Mouse (Mus musculus) liver, embryonic 11.5 days (tissue): Measurements from ENCODE around the gene Tcam1. TPM values are rescaled to one million over a fixed set of nuclear protein-coding genes. Genes with fewer than 3 reads are reported as not detected.
A peak's percentile ranks its signal among the peaks of the same experiment; 100 is the strongest.

ENCODE experiments used
- ATAC-seq: fragments of 200-750 bp; cut with Nextera tagmentation; replicated peaks from 2 replicates; pipeline ENCODE4 v1.8.0; 2017; ENCODE audit warnings: moderate number of reproducible peaks, mild to moderate bottlenecking, moderate TSS enrichment, moderate library complexity; ENCODE audit not compliant: low FRiP score
- DNase-seq: peaks from one replicate; pipeline ENCODE4 v3.0.0-alpha.2; 2017; ENCODE audit warnings: low spot score
- H3K27ac ChIP-seq: fragments of 300-500 bp; sonication (generic); 2 replicates; pipeline ENCODE4 v1.5.1; 2014; ENCODE audit warnings: mild to moderate bottlenecking, low read depth, low read length, control low read depth
- H3K27me3 ChIP-seq: fragments of 300-500 bp; sonication (generic); replicated peaks from 2 replicates; pipeline ENCODE4 v1.6.1; 2014; ENCODE audit warnings: low read length, mixed read lengths; ENCODE audit not compliant: control insufficient read depth, insufficient read depth
- H3K36me3 ChIP-seq: fragments of 300-500 bp; sonication (generic); 2 replicates; pipeline ENCODE4 v1.6.1; 2014; ENCODE audit warnings: mild to moderate bottlenecking, low read length, moderate library complexity, mixed read lengths; ENCODE audit not compliant: control insufficient read depth, insufficient read depth
- H3K4me1 ChIP-seq: fragments of 300-500 bp; sonication (generic); replicated peaks from 2 replicates; pipeline ENCODE4 v1.6.1; 2014; ENCODE audit warnings: low read length, mixed read lengths; ENCODE audit not compliant: control insufficient read depth, insufficient read depth
- H3K4me2 ChIP-seq: fragments of 300-500 bp; sonication (generic); 2 replicates; pipeline ENCODE4 v1.6.1; 2014; ENCODE audit warnings: mild to moderate bottlenecking, control low read depth, moderate library complexity
- H3K4me3 ChIP-seq: fragments of 300-500 bp; sonication (generic); 2 replicates; pipeline ENCODE4 v1.5.1; 2014; ENCODE audit warnings: low read depth, low read length, control low read depth
- H3K9ac ChIP-seq: fragments of 300-500 bp; sonication (generic); 2 replicates; pipeline ENCODE4 v1.6.1; 2014; ENCODE audit warnings: low read depth, low read length, control low read depth
- H3K9me3 ChIP-seq: fragments of 300-500 bp; sonication (generic); 2 replicates; pipeline ENCODE4 v1.6.1; 2016; ENCODE audit warnings: low read length, inconsistent platforms, mixed read lengths; ENCODE audit not compliant: control insufficient read depth
- WGBS: fragments of 180-500 bp; shearing (Covaris S2); extraction: QIAGEN DNeasy Blood & Tissue Kit; methylation state at CpG from one replicate; pipeline ENCODE4 v1.1.7; 2014; 5-methylcytosine and 5-hydroxymethylcytosine counted together
- polyA plus RNA-seq: library from polyadenylated mRNA; unstranded; fragments of >200 nt; fragmentation: Nextera tagmentation; extraction: Ambion mirVana; gene quantifications from 2 replicates; pipeline ENCODE4 v1.2.1, GENCODE M21; 2014

Gene Tcam1
- polyA plus RNA-seq, 1 experiment from 2014 or later, result 1.2 TPM

- no peak overlapping the region for H3K9ac ChIP-seq
- peak overlapping the region; percentile 62; the same call in 1 of the 2 replicates for H3K27ac ChIP-seq
- ATAC-seq (no peak), DNase-seq (no peak)
- peaks cover 35% of the 10 kb centered on the region for H3K4me1 ChIP-seq
- H3K4me3 ChIP-seq, result no peak overlapping the region; the same call in 1 of the 2 replicates
- H3K36me3 ChIP-seq, result peaks cover 36% of the 10 kb centered on the region
- 47% methylated on average over 3 of the region's 3 CpGs for WGBS
- no peaks in the 10 kb centered on the region for H3K9me3 ChIP-seq
- H3K27me3 ChIP-seq, result no peaks in the 10 kb centered on the region
- H3K4me2 ChIP-seq, result peak overlapping the region; percentile 46
Measured at GRCm38 (mm10) chr11:106269060-106269431, 7.4 kb upstream of the Tcam1 start.

GRCm38 (mm10) chr11:106271131-106271793 is 5.2 kb upstream of the Tcam1 start:
- peaks cover 47% of the 10 kb centered on the region for H3K4me1 ChIP-seq
- WGBS, result 40% methylated on average over 5 of the region's 5 CpGs
- peak overlapping the region; percentile 99 for H3K4me3 ChIP-seq
- DNase-seq, result no peak
- no peaks in the 10 kb centered on the region for H3K27me3 ChIP-seq
- H3K27ac ChIP-seq, result 0 out of 2 replicates have a peak overlapping the region, but pooled peaks have one; percentile 95
- H3K36me3 ChIP-seq, result peaks cover 15% of the 10 kb centered on the region
- no peaks in the 10 kb centered on the region for H3K9me3 ChIP-seq
- ATAC-seq, result no peak
- H3K9ac ChIP-seq, result peak overlapping the region; percentile 99
- H3K4me2 ChIP-seq, result peak overlapping the region; percentile 81

- peak overlapping the region; percentile 99 for H3K9ac ChIP-seq
- no peaks in the 10 kb centered on the region for H3K27me3 ChIP-seq
- H3K4me3 ChIP-seq, result peak overlapping the region; percentile 99
- no peak for DNase-seq
- 0 out of 2 replicates have a peak, but pooled peaks cover 8% of the 10 kb centered on the region for H3K36me3 ChIP-seq
- H3K27ac ChIP-seq, result peak overlapping the region; percentile 95
- 1% methylated on average over 41 of the region's 41 CpGs for WGBS
- ATAC-seq, result peak; percentile 40
- peak overlapping the region; percentile 81 for H3K4me2 ChIP-seq
- no peaks in the 10 kb centered on the region for H3K9me3 ChIP-seq
- H3K4me1 ChIP-seq, result peaks cover 50% of the 10 kb centered on the region
Measured at GRCm38 (mm10) chr11:106271794-106272643, 4.5 kb upstream of the Tcam1 start.

- Histone ChIP-seq H3K36me3 (0 out of 2 replicates have a peak, but pooled peaks cover 4% of the 10 kb centered on the region), H3K9ac (peak within 1 kb of the TSS; percentile 99), H3K9me3 (no peaks in the 10 kb centered on the region), H3K4me3 (peak within 1 kb of the TSS; percentile 99), H3K4me2 (peak within 1 kb of the TSS; percentile 81), H3K27ac (peak within 1 kb of the TSS; percentile 95), H3K4me1 (peaks cover 44% of the 10 kb centered on the region), H3K27me3 (no peaks in the 10 kb centered on the region)
- WGBS, result under 1% methylated on average over 72 of the region's 72 CpGs
- DNase-seq (peak; percentile 100), ATAC-seq (peak; percentile 92)
Measured at GRCm38 (mm10) chr11:106272644-106273310, 3.7 kb upstream of the Tcam1 start, which contains the start of gene Smarcd2. Gene Smarcd2 (minus strand): TSS chr11:106272972.

GRCm38 (mm10) chr11:106273311-106273684 is 3.2 kb upstream of the Tcam1 start:
- peaks cover 38% of the 10 kb centered on the region for H3K4me1 ChIP-seq

GRCm38 (mm10) chr11:106273811-106274210 is 2.7 kb upstream of the Tcam1 start:
- peak overlapping the region; percentile 66 for H3K4me2 ChIP-seq
- H3K4me1 ChIP-seq, result peaks cover 33% of the 10 kb centered on the region
- DNase-seq, result no peak
- 88% methylated on average over 6 of the region's 6 CpGs for WGBS
- no peaks in the 10 kb centered on the region for H3K27me3 ChIP-seq
- H3K9ac ChIP-seq, result peak overlapping the region; percentile 64; the same call in 1 of the 2 replicates
- no peak overlapping the region for H3K27ac ChIP-seq
- peak overlapping the region; percentile 99; the same call in 1 of the 2 replicates for H3K4me3 ChIP-seq
- no peaks in the 10 kb centered on the region for H3K36me3 ChIP-seq
- no peaks in the 10 kb centered on the region for H3K9me3 ChIP-seq
- no peak for ATAC-seq

More at GRCm38 (mm10) chr11:106273311-106273684, 3.2 kb upstream of the Tcam1 start:
- 9% methylated on average over 16 of the region's 16 CpGs for WGBS
- Histone ChIP-seq H3K4me2 (peak overlapping the region; percentile 66), H3K9me3 (no peaks in the 10 kb centered on the region), H3K27me3 (no peaks in the 10 kb centered on the region), H3K4me3 (peak overlapping the region; percentile 99), H3K36me3 (no peaks in the 10 kb centered on the region), H3K27ac (peak overlapping the region; percentile 77), H3K9ac (peak overlapping the region; percentile 64)
- peak; percentile 21; the same call in 1 of the 2 replicates for ATAC-seq
- DNase-seq, result no peak

- Histone ChIP-seq H3K9ac (no peak overlapping the region), H3K9me3 (no peaks in the 10 kb centered on the region), H3K36me3 (no peaks in the 10 kb centered on the region), H3K4me1 (peaks cover 28% of the 10 kb centered on the region), H3K27ac (no peak overlapping the region), H3K27me3 (no peaks in the 10 kb centered on the region), H3K4me3 (no peak overlapping the region), H3K4me2 (no peak overlapping the region)
- DNase-seq (no peak), ATAC-seq (no peak)
- WGBS, result 86% methylated on average over 1 of the region's 1 CpGs
Measured at GRCm38 (mm10) chr11:106274374-106274773, 2.1 kb upstream of the Tcam1 start.

GRCm38 (mm10) chr11:106274971-106275411 is 1.5 kb upstream of the Tcam1 start:
- Histone ChIP-seq H3K9ac (no peak overlapping the region), H3K27ac (no peak overlapping the region), H3K4me2 (no peak overlapping the region), H3K4me1 (peaks cover 28% of the 10 kb centered on the region), H3K36me3 (no peaks in the 10 kb centered on the region), H3K27me3 (no peaks in the 10 kb centered on the region), H3K9me3 (no peaks in the 10 kb centered on the region), H3K4me3 (no peak overlapping the region)
- WGBS, result 81% methylated on average over 7 of the region's 7 CpGs
- DNase-seq (no peak), ATAC-seq (no peak)
